Mouse (Mus musculus): Measurements from ENCODE around the gene Itm2a. TPM values are rescaled to one million over a fixed set of nuclear protein-coding genes. Genes with fewer than 3 reads are reported as not detected.

Itm2a gene
- polyA plus RNA-seq, 1 experiment from 2014 or later: 352 TPM

Other genes starting within 250 kb of the Itm2a start
- 0.17 and 0.45 TPM in 2 replicates for gene Gpr174, start 147.5 kb downstream of the Itm2a start, polyA plus RNA-seq (2015; fragmentation: Nextera tagmentation; extraction: Ambion mirVana)